Mouse (Mus musculus) heart, embryonic 16.5 days (tissue): ENCODE results near the gene Cgref1. TPM values are rescaled to one million over a fixed set of nuclear protein-coding genes. Genes with fewer than 3 reads are reported as not detected.

Experiments used
- ATAC-seq: fragments of 200-750 bp; cut with Nextera tagmentation; replicated peaks from 2 replicates; pipeline ENCODE4 v1.8.0; 2017; ENCODE audit warnings: moderate number of reproducible peaks; ENCODE audit not compliant: insufficient read depth, low FRiP score; ENCODE audit errors: extremely low read depth
- H3K27ac ChIP-seq: fragments of 300-500 bp; sonication (generic); 2 replicates; pipeline ENCODE4 v1.5.1; 2014; ENCODE audit warnings: mild to moderate bottlenecking, low read length, control low read depth, moderate library complexity
- H3K27me3 ChIP-seq: fragments of 300-500 bp; sonication (generic); 2 replicates; pipeline ENCODE4 v1.6.1; 2014; ENCODE audit warnings: low read length, mixed read lengths; ENCODE audit not compliant: control insufficient read depth, insufficient read depth
- H3K36me3 ChIP-seq: fragments of 300-500 bp; sonication (generic); 2 replicates; pipeline ENCODE4 v1.6.1; 2014; ENCODE audit not compliant: control insufficient read depth, insufficient read depth
- H3K4me1 ChIP-seq: fragments of 300-500 bp; sonication (generic); 2 replicates; pipeline ENCODE4 v1.6.1; 2014; ENCODE audit warnings: low read length, mixed read lengths; ENCODE audit not compliant: control insufficient read depth, insufficient read depth
- H3K4me2 ChIP-seq: fragments of 300-500 bp; sonication (generic); 2 replicates; pipeline ENCODE4 v1.6.1; 2014; ENCODE audit warnings: low read depth, mild to moderate bottlenecking, control low read depth, low read length
- H3K4me3 ChIP-seq: fragments of 300-500 bp; sonication (generic); 2 replicates; pipeline ENCODE4 v1.5.1; 2014; ENCODE audit warnings: mild to moderate bottlenecking, control low read depth, low read length
- H3K9ac ChIP-seq: fragments of 300-500 bp; sonication (generic); 2 replicates; pipeline ENCODE4 v1.6.1; 2014; ENCODE audit warnings: low read length, control low read depth
- H3K9me3 ChIP-seq: fragments of 300-500 bp; sonication (generic); replicated peaks from 2 replicates; pipeline ENCODE4 v1.6.1; 2016; ENCODE audit warnings: low read length; ENCODE audit not compliant: control insufficient read depth
- WGBS: fragments of 180-500 bp; shearing (Covaris S2); extraction: QIAGEN DNeasy Blood & Tissue Kit; methylation state at CpG from one replicate; pipeline ENCODE4 v1.1.7; 2014; 5-methylcytosine and 5-hydroxymethylcytosine counted together
- polyA plus RNA-seq: library from polyadenylated mRNA; unstranded; fragments of >200 nt; fragmentation: Nextera tagmentation; extraction: Ambion mirVana; gene quantifications from 2 replicates; pipeline ENCODE4 v1.2.1, GENCODE M21; 2015

The Cgref1 gene
- polyA plus RNA-seq, 1 experiment from 2014 or later: 2.6 TPM

- no peak overlapping the region for H3K9ac ChIP-seq
- no peaks in the 10 kb centered on the region for H3K9me3 ChIP-seq
- ATAC-seq: no peak
- no peaks in the 10 kb centered on the region for H3K27me3 ChIP-seq
- H3K4me1 ChIP-seq: peaks cover 28% of the 10 kb centered on the region
- H3K27ac ChIP-seq: no peak overlapping the region
- H3K36me3 ChIP-seq: peaks cover 41% of the 10 kb centered on the region
- H3K4me2 ChIP-seq: no peak overlapping the region
- 95% methylated on average over 6 of the region's 6 CpGs for WGBS
- H3K4me3 ChIP-seq: no peak overlapping the region
These were observed 8.7 kb upstream of the Cgref1 start for GRCm38 (mm10) chr5:30954065-30954464.

- Histone ChIP-seq H3K9me3 (no peaks in the 10 kb centered on the region), H3K36me3 (peaks cover 36% of the 10 kb centered on the region), H3K4me2 (no peak overlapping the region), H3K27me3 (no peaks in the 10 kb centered on the region), H3K4me1 (peaks cover 12% of the 10 kb centered on the region), H3K4me3 (no peak overlapping the region), H3K9ac (no peak overlapping the region), H3K27ac (no peak overlapping the region)
- no peak for ATAC-seq
- 83% methylated on average over 5 of the region's 5 CpGs for WGBS
These were observed 7.2 kb upstream of the Cgref1 start for GRCm38 (mm10) chr5:30952551-30952950.

- H3K4me1 ChIP-seq: peaks cover 12% of the 10 kb centered on the region
- H3K9me3 ChIP-seq: no peaks in the 10 kb centered on the region
- H3K36me3 ChIP-seq: peaks cover 35% of the 10 kb centered on the region
- H3K9ac ChIP-seq: no peak overlapping the region
- H3K27me3 ChIP-seq: no peaks in the 10 kb centered on the region
- WGBS: 83% methylated on average over 6 of the region's 6 CpGs
- H3K4me2 ChIP-seq: no peak overlapping the region
- ATAC-seq: no peak
- no peak overlapping the region for H3K4me3 ChIP-seq
- no peak overlapping the region for H3K27ac ChIP-seq
These were observed 6.3 kb upstream of the Cgref1 start for GRCm38 (mm10) chr5:30951706-30952105.

- Histone ChIP-seq H3K27me3 (no peaks in the 10 kb centered on the region), H3K9me3 (no peaks in the 10 kb centered on the region), H3K4me3 (no peak overlapping the region), H3K4me1 (peaks cover 12% of the 10 kb centered on the region), H3K36me3 (peaks cover 32% of the 10 kb centered on the region), H3K27ac (no peak overlapping the region), H3K4me2 (no peak overlapping the region), H3K9ac (no peak overlapping the region)
- 70% methylated on average over 2 of the region's 2 CpGs for WGBS
- no peak for ATAC-seq
These were observed 5.5 kb upstream of the Cgref1 start for GRCm38 (mm10) chr5:30950922-30951321.

- Histone ChIP-seq H3K9ac (peak overlapping the region; percentile 80), H3K27ac (0 out of 2 replicates have a peak overlapping the region, but pooled peaks have one; percentile 53), H3K36me3 (peaks cover 29% of the 10 kb centered on the region), H3K4me1 (peaks cover 12% of the 10 kb centered on the region), H3K4me2 (peak overlapping the region; percentile 95), H3K4me3 (peak overlapping the region; percentile 80), H3K27me3 (no peaks in the 10 kb centered on the region), H3K9me3 (no peaks in the 10 kb centered on the region)
- WGBS: 61% methylated on average over 4 of the region's 4 CpGs
- ATAC-seq: peak; percentile 5; the same call in 1 of the 2 replicates
These were observed 5.1 kb upstream of the Cgref1 start for GRCm38 (mm10) chr5:30950451-30950850.

DNA sequence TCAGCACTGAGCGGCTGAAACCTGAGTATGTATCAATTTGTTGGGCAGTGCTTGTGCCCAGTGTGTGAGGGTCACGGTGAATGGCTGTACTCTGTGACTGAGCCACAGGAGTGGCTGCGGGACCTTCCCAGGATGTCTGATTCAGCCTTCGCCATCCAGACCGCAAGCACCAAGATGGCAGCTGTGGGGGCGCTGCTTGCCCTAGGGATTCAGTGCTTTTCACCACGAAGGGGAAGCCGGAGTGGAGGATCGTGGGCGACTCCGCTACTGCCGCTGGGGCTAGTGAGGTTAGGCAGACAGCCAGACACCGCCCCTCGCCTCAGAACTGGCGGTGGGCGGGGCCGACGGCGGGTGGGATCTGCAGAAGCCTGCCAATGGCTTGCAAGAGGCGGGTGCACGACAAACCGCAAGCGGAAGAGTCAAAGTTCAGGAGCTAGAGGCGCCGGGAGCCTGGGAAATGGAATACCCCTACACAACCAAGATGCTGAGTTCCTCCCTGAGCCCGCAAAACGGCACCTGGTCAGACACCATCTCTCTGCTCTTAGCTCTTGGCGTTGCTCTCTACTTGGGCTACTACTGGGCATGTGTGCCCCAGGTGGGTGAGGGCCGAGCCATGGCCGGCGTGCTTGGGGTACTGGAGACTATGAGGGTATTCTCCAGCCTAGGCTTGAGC is 4.4 kb upstream of the Cgref1 start:
- Histone ChIP-seq H3K4me1 (peaks cover 12% of the 10 kb centered on the region), H3K4me2 (peak overlapping the region; percentile 95), H3K36me3 (peaks cover 22% of the 10 kb centered on the region), H3K9ac (peak overlapping the region; percentile 80), H3K27ac (peak overlapping the region; percentile 65), H3K9me3 (no peaks in the 10 kb centered on the region), H3K4me3 (peak overlapping the region; percentile 80), H3K27me3 (no peaks in the 10 kb centered on the region)
- peak; percentile 88 for ATAC-seq
- WGBS: 0% methylated on average over 31 of the region's 31 CpGs

GRCm38 (mm10) chr5:30948620-30949019 is 3.2 kb upstream of the Cgref1 start:
- 75% methylated on average over 5 of the region's 5 CpGs for WGBS
- Histone ChIP-seq H3K27me3 (no peaks in the 10 kb centered on the region), H3K9ac (no peak overlapping the region), H3K4me3 (no peak overlapping the region), H3K9me3 (no peaks in the 10 kb centered on the region), H3K4me1 (peaks cover 12% of the 10 kb centered on the region), H3K36me3 (peaks cover 12% of the 10 kb centered on the region), H3K4me2 (no peak overlapping the region), H3K27ac (no peak overlapping the region)
- no peak for ATAC-seq

GRCm38 (mm10) chr5:30944344-30944743 is 1.0 kb downstream of the Cgref1 start:
- no peaks in the 10 kb centered on the region for H3K36me3 ChIP-seq
- no peaks in the 10 kb centered on the region for H3K27me3 ChIP-seq
- 86% methylated on average over 6 of the region's 6 CpGs for WGBS

GRCm38 (mm10) chr5:30943004-30943403 is 2.4 kb downstream of the Cgref1 start:
- Histone ChIP-seq H3K27ac (no peak overlapping the region), H3K9me3 (no peaks in the 10 kb centered on the region), H3K27me3 (no peaks in the 10 kb centered on the region), H3K4me1 (no peaks in the 10 kb centered on the region), H3K36me3 (no peaks in the 10 kb centered on the region), H3K9ac (no peak overlapping the region), H3K4me2 (no peak overlapping the region), H3K4me3 (no peak overlapping the region)
- ATAC-seq: no peak
- 92% methylated on average over 2 of the region's 2 CpGs for WGBS

More at GRCm38 (mm10) chr5:30944344-30944743, 1.0 kb downstream of the Cgref1 start:
- Histone ChIP-seq H3K4me1 (0 out of 2 replicates have a peak, but pooled peaks cover 2% of the 10 kb centered on the region), H3K9ac (no peak overlapping the region), H3K4me2 (no peak overlapping the region), H3K9me3 (no peaks in the 10 kb centered on the region), H3K27ac (no peak overlapping the region), H3K4me3 (no peak overlapping the region)
- no peak for ATAC-seq
